Mouse (Mus musculus): ENCODE measurements around the gene Serpinb9c.
"Not testable (repeated sequence)": the region's sequence is repeated elsewhere in the genome, so short reads cannot be mapped to it uniquely, and the experiment has no call there.

Serpinb9c gene

DNA sequence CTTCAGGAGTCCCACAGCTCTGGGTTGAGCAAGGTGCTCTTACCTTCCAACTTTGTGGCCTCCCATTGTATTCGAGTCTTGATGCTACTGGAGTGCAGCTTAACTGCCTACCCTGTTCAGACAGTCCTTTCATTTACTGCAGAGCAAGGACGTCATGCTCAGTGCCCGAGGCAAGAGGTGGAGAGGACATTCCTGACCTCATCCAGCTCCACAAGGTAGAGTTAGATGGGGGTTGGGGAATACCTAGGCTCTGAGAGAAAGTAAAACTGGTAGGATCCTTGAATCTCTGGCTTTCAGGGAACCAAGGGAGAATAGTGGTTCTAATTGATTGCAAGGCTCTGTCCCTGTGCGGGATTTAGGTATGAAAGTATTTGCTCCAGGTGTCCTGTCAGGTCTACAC, at the start of gene Serpinb9c:
TSS of gene Serpinb9c (minus strand) at position 101 of the 400 bp plus-strand sequence.
- no peak for DNase-seq (ENCODE audit: low read depth, low spot score)

DNA sequence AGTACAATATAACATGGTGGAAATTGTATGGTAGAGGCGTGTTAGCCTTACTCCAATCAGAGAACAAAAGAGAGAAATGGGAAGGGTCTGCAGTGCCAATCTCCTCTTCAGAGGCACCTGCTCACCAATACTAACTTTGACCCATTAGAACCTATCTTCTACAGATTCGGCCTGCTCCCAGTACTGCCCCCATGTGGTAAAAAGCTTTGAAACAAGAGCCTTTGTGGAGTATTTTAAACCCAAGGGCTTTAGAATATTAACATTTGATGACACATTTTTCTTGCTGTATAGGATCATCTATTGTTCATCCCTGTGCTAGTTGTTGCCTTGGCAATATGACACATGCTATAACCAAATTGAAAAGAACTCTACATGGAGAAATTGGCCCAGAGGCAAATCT, 40.2 kb upstream of the Serpinb9c start:
- no peak for DNase-seq (ENCODE audit: low read depth, low spot score)

DNA sequence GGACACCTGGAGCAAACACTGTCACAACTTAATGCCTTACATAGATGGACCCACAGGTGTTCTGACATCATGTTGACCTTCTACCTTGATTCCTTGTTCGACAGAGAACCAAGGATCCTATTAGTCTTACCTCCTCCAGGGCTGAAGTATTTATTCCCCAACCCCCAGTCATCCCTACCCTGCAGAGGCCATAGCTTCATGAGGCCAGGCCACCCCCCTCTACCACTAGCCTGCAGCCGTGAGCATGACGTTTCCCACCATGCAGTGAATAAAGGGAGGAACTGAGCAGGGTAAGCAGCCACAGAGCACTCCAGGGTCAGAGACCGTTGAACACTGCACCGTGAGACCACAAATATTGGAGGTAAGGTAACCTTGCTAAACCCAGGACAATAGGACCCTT, 33.1 kb upstream of the Serpinb9c start, which contains the start of gene Serpinb9d:
TSS of gene Serpinb9d (plus strand) at position 301 of the 400 bp plus-strand sequence.
- no peak for DNase-seq (ENCODE audit: low read depth, low spot score)

DNA sequence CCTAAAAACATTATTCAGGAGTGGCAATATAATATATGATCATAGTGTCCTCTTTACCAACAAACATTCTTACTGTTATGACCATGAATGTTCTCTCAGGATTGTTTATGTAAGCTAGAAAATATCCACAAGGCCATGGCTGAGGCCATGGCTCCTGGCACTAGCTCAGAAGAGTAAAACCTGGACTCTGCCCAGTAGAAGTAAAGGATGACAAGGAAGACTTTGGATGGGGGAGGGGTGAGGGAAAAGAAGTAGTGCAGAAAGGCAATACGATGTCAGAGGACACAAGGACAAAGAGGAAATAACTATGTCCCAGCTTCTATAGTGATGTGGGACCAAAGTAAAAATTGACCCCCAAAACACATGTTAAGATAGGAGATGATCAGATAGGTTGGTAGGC, 30.9 kb upstream of the Serpinb9c start:
- DNase-seq (ENCODE audit: low read depth, low spot score): not testable (repeated sequence)

DNA sequence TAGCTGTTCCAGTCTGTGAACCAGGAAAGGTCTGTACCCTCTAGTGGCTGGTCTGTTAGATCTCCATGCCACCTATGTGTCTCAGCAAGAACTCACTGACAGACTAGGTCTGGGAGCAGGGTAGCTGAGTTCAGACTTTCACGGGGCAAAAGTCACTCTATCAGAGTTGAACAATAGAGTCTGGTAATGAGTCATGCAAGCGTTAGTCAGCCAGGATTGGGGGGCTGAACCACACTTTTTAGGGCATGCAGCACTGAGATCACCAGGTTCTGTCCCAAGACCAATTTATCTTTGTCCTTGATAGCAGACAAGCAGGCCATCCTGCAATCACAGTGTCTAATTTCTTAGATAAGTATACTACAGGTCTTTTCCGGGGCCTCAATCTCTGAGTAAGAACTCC, 18.1 kb downstream of the Serpinb9c start:
- no peak for DNase-seq (ENCODE audit: low read depth, low spot score)

DNA sequence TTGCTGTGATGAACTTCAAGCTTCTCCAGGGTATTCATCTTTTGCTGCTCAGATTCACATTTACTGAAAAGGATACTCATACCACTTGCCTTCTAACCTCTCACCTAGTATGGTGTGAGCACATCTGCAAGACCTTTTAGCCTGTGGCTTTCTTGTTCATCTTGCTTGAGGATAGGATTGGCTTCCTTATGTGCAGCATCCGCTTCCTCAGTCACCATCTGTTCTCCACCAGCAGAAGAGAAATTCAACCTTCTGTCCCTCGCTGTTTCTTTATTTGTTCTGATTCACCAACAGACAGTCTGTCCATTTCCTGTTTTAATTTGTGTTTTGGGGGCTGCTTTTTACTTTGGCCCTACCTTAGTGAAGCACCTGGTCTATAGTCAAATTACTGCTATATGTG, 21.8 kb downstream of the Serpinb9c start:
- no peak for DNase-seq (ENCODE audit: low read depth, low spot score)

DNA sequence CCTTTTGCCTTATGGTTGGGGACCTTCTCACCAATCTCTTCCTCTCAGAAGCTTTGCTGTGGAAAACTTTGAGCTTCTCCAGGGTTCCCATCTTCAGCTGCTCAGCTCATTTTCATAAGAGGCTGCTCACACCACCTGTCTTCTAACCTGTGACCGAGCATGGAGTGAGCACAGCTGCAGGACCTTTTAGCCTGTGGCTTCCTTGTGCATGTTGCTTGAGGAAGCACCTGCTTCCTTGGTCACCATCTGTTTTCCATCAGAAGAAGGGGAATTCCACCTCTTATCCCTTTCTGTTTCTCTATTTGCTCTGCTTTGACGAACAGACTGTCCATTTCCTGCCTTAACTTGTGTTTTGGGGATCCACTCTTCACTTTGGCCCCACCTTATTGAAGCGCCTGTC, 46.5 kb downstream of the Serpinb9c start:
- no peak for DNase-seq (ENCODE audit: low read depth, low spot score)

DNA sequence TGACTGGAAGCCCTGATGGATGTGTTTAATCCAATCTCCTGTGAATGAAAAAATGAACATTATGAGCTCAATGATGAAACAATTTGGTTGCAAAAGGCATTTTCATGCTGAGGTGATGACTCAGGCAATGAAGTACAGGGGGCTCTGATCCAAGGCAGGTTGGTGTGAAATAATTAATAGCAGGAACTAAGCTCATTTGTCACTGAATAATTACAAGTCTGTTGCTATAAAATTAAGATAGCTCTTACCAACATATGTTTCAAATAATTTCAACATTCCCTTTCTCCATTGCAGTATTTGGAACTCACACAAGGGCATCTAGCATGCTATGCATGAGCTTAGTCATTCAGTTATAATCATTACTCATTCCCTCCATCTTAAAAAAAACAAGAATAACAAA, 53.9 kb downstream of the Serpinb9c start:
- DNase-seq (ENCODE audit: low read depth, low spot score): no peak
